Mouse (Mus musculus) monocyte, adult 2 months (primary cell): ENCODE measurements around the gene Mrvi1.

Source experiments
- DNase-seq, 2 experiments: peaks; one replicate each; pipeline ENCODE4 v3.0.0; 2022; ENCODE audit warnings: low spot score in 2 of 2, low read depth in 1 of 2

The Mrvi1 gene

GRCm38 (mm10) chr7:110893943-110894610, 88.2 kb downstream of the Mrvi1 start:
- no peak for DNase-seq

- DNase-seq, result peak; percentile 26 to 36
These were observed 90.7 kb downstream of the Mrvi1 start for GRCm38 (mm10) chr7:110891501-110891986.

- no peak for DNase-seq
These were observed 100.4 kb downstream of the Mrvi1 start for GRCm38 (mm10) chr7:110881746-110882333.

- no peak for DNase-seq
These were observed 104.2 kb downstream of the Mrvi1 start for GRCm38 (mm10) chr7:110878028-110878427.

- no peak for DNase-seq
These were observed 105.3 kb downstream of the Mrvi1 start for GRCm38 (mm10) chr7:110876965-110877364.

GRCm38 (mm10) chr7:110868807-110869206, 113.5 kb downstream of the Mrvi1 start:
- no peak for DNase-seq

GRCm38 (mm10) chr7:110867116-110867515, 115.1 kb downstream of the Mrvi1 start:
- no peak for DNase-seq

- DNase-seq, result no peak
These were observed 116.2 kb downstream of the Mrvi1 start for GRCm38 (mm10) chr7:110866021-110866420.

GRCm38 (mm10) chr7:110865570-110865969, 116.7 kb downstream of the Mrvi1 start:
- no peak for DNase-seq

GRCm38 (mm10) chr7:110865038-110865437, 117.2 kb downstream of the Mrvi1 start:
- DNase-seq, result no peak

GRCm38 (mm10) chr7:110862751-110863289, 119.4 kb downstream of the Mrvi1 start, which contains the start of gene Lyve1:
Gene Lyve1, minus strand, starts transcription at chr7:110863239.
- no peak for DNase-seq

- no peak for DNase-seq
These were observed 122.1 kb downstream of the Mrvi1 start for GRCm38 (mm10) chr7:110860129-110860528.

- no peak for DNase-seq
These were observed 126.7 kb downstream of the Mrvi1 start for GRCm38 (mm10) chr7:110855604-110856003.

GRCm38 (mm10) chr7:110854927-110855546, 127.2 kb downstream of the Mrvi1 start:
- DNase-seq, result no peak

GRCm38 (mm10) chr7:110854519-110854918, 127.7 kb downstream of the Mrvi1 start:
- DNase-seq, result no peak

GRCm38 (mm10) chr7:110853611-110854010, 128.7 kb downstream of the Mrvi1 start:
- DNase-seq, result no peak

- no peak for DNase-seq
These were observed 130.6 kb downstream of the Mrvi1 start for GRCm38 (mm10) chr7:110851541-110852203.

- no peak for DNase-seq
These were observed 133.9 kb downstream of the Mrvi1 start for GRCm38 (mm10) chr7:110848371-110848770.

- no peak for DNase-seq
These were observed 134.9 kb downstream of the Mrvi1 start for GRCm38 (mm10) chr7:110847321-110847720.

- peak; percentile 83 to 84 for DNase-seq
These were observed 138.1 kb downstream of the Mrvi1 start, which contains the start of gene Rnf141 for GRCm38 (mm10) chr7:110843916-110844874. Gene Rnf141, minus strand, starts transcription at chr7:110844457.
